Mouse (Mus musculus) lung, embryonic 16.5 days (tissue): ENCODE measurements at regions not wholly inside any gene's neighbourhood (a gene's known extent, or its start where the extent isn't known, plus 50 kb on each side); places are given as distances from the start of the nearest gene placed in this dataset.
A peak's percentile ranks its signal among the peaks of the same experiment; 100 is the strongest.

Experiments
- ATAC-seq: fragments of 200-750 bp; cut with Nextera tagmentation; 2 replicates; pipeline ENCODE4 v1.8.0; 2017; ENCODE audit warnings: low read depth, mild to moderate bottlenecking, moderate library complexity
- H3K27ac ChIP-seq: fragments of 300-500 bp; sonication (generic); 2 replicates; pipeline ENCODE4 v1.5.1; 2014; ENCODE audit warnings: mild to moderate bottlenecking, control low read depth, low read length
- H3K27me3 ChIP-seq: fragments of 300-500 bp; sonication (generic); 2 replicates; pipeline ENCODE4 v1.6.1; 2014; ENCODE audit warnings: low read depth, low read length, mixed read lengths; ENCODE audit not compliant: control insufficient read depth, insufficient read depth
- H3K36me3 ChIP-seq: fragments of 300-500 bp; sonication (generic); 2 replicates; pipeline ENCODE4 v1.6.1; 2014; ENCODE audit warnings: low read length; ENCODE audit not compliant: control insufficient read depth, insufficient read depth
- H3K4me1 ChIP-seq: fragments of 300-500 bp; sonication (generic); replicated peaks from 2 replicates; pipeline ENCODE4 v1.6.1; 2014; ENCODE audit warnings: low read length, mixed read lengths; ENCODE audit not compliant: control insufficient read depth, insufficient read depth
- H3K4me2 ChIP-seq: fragments of 300-500 bp; sonication (generic); 2 replicates; pipeline ENCODE4 v1.6.1; 2014; ENCODE audit warnings: low read depth, low read length, control low read depth
- H3K4me3 ChIP-seq: fragments of 300-500 bp; sonication (generic); 2 replicates; pipeline ENCODE4 v1.5.1; 2014; ENCODE audit warnings: mild to moderate bottlenecking, low read length, control low read depth
- H3K9ac ChIP-seq: fragments of 300-500 bp; sonication (generic); 2 replicates; pipeline ENCODE4 v1.6.1; 2014; ENCODE audit warnings: low read length, control low read depth
- H3K9me3 ChIP-seq: fragments of 300-500 bp; sonication (generic); 2 replicates; pipeline ENCODE4 v1.6.1; 2016; ENCODE audit warnings: low read length; ENCODE audit not compliant: control insufficient read depth
- WGBS: fragments of 180-500 bp; shearing (Covaris S2); extraction: QIAGEN DNeasy Blood & Tissue Kit; methylation state at CpG from one replicate; pipeline ENCODE4 v1.1.7; 2014; 5-methylcytosine and 5-hydroxymethylcytosine counted together

- no peak for ATAC-seq
- peak overlapping the region; percentile 12; the same call in 1 of the 2 replicates for H3K27ac ChIP-seq
- H3K4me1 ChIP-seq = peaks cover 6% of the 10 kb centered on the region
- no peak overlapping the region for H3K4me3 ChIP-seq
- H3K4me2 ChIP-seq = no peak overlapping the region
- no peaks in the 10 kb centered on the region for H3K27me3 ChIP-seq
- H3K36me3 ChIP-seq = no peaks in the 10 kb centered on the region
- 17% methylated on average over 2 of the region's 2 CpGs for WGBS
- no peaks in the 10 kb centered on the region for H3K9me3 ChIP-seq
- no peak overlapping the region for H3K9ac ChIP-seq
These were observed 546.7 kb upstream of the Jag1 start for GRCm38 (mm10) chr2:137663171-137663570.

- Histone ChIP-seq H3K4me1 (peaks cover 6% of the 10 kb centered on the region), H3K9ac (no peak overlapping the region), H3K4me2 (no peak overlapping the region), H3K4me3 (no peak overlapping the region), H3K36me3 (no peaks in the 10 kb centered on the region), H3K27me3 (no peaks in the 10 kb centered on the region), H3K27ac (no peak overlapping the region), H3K9me3 (no peaks in the 10 kb centered on the region)
- no peak for ATAC-seq
- 74% methylated on average over 2 of the region's 2 CpGs for WGBS
These were observed 545.8 kb upstream of the Jag1 start for GRCm38 (mm10) chr2:137662216-137662615.

GRCm38 (mm10) chr2:137660449-137660848, 544.0 kb upstream of the Jag1 start:
- Histone ChIP-seq H3K4me1 (peaks cover 6% of the 10 kb centered on the region), H3K27me3 (no peaks in the 10 kb centered on the region), H3K9me3 (no peaks in the 10 kb centered on the region), H3K27ac (no peak overlapping the region), H3K9ac (no peak overlapping the region), H3K36me3 (no peaks in the 10 kb centered on the region), H3K4me3 (no peak overlapping the region), H3K4me2 (no peak overlapping the region)
- WGBS = 85% methylated on average over 1 of the region's 1 CpGs
- no peak for ATAC-seq

GRCm38 (mm10) chr2:137654296-137654695, 537.9 kb upstream of the Jag1 start:
- H3K27me3 ChIP-seq = no peaks in the 10 kb centered on the region
- ATAC-seq = no peak
- WGBS = 73% methylated on average over 3 of the region's 3 CpGs

GRCm38 (mm10) chr2:137644160-137644559, 527.7 kb upstream of the Jag1 start:
- H3K27me3 ChIP-seq = no peaks in the 10 kb centered on the region
- H3K27ac ChIP-seq = no peak overlapping the region
- H3K4me2 ChIP-seq = no peak overlapping the region
- ATAC-seq = no peak
- H3K36me3 ChIP-seq = no peaks in the 10 kb centered on the region
- WGBS = 37% methylated on average over 2 of the region's 2 CpGs
- H3K9ac ChIP-seq = no peak overlapping the region
- no peak overlapping the region for H3K4me3 ChIP-seq
- no peaks in the 10 kb centered on the region for H3K9me3 ChIP-seq
- H3K4me1 ChIP-seq = no peaks in the 10 kb centered on the region

More at GRCm38 (mm10) chr2:137654296-137654695, 537.9 kb upstream of the Jag1 start:
- H3K36me3 ChIP-seq = no peaks in the 10 kb centered on the region
- peaks cover 7% of the 10 kb centered on the region for H3K9me3 ChIP-seq
- H3K4me1 ChIP-seq = no peaks in the 10 kb centered on the region
- H3K4me3 ChIP-seq = no peak overlapping the region
- no peak overlapping the region for H3K27ac ChIP-seq
- H3K4me2 ChIP-seq = no peak overlapping the region
- H3K9ac ChIP-seq = no peak overlapping the region

- no peak overlapping the region for H3K9ac ChIP-seq
- 48% methylated on average over 10 of the region's 10 CpGs for WGBS
- no peaks in the 10 kb centered on the region for H3K9me3 ChIP-seq
- ATAC-seq = no peak
- H3K4me2 ChIP-seq = no peak overlapping the region
- no peaks in the 10 kb centered on the region for H3K27me3 ChIP-seq
- no peaks in the 10 kb centered on the region for H3K36me3 ChIP-seq
- no peak overlapping the region for H3K27ac ChIP-seq
- H3K4me1 ChIP-seq = no peaks in the 10 kb centered on the region
- no peak overlapping the region for H3K4me3 ChIP-seq
These were observed 527.0 kb upstream of the Jag1 start for GRCm38 (mm10) chr2:137643269-137644055.

- Histone ChIP-seq H3K9ac (no peak overlapping the region), H3K36me3 (no peaks in the 10 kb centered on the region), H3K27me3 (no peaks in the 10 kb centered on the region), H3K27ac (no peak overlapping the region), H3K4me1 (peaks cover 3% of the 10 kb centered on the region; the same call in 1 of the 2 replicates), H3K4me2 (no peak overlapping the region), H3K9me3 (no peaks in the 10 kb centered on the region), H3K4me3 (no peak overlapping the region)
- 39% methylated on average over 4 of the region's 4 CpGs for WGBS
- ATAC-seq = peak; percentile 92
These were observed 518.7 kb upstream of the Jag1 start for GRCm38 (mm10) chr2:137635019-137635621.

- Histone ChIP-seq H3K36me3 (no peaks in the 10 kb centered on the region), H3K4me2 (no peak overlapping the region), H3K27ac (no peak overlapping the region), H3K4me3 (no peak overlapping the region), H3K9me3 (no peaks in the 10 kb centered on the region), H3K27me3 (no peaks in the 10 kb centered on the region), H3K9ac (no peak overlapping the region), H3K4me1 (no peaks in the 10 kb centered on the region)
- no peak for ATAC-seq
- WGBS = 48% methylated on average over 3 of the region's 3 CpGs
These were observed 500.2 kb upstream of the Jag1 start for GRCm38 (mm10) chr2:137616637-137617036.

- WGBS = 83% methylated on average over 2 of the region's 2 CpGs
- H3K36me3 ChIP-seq = no peaks in the 10 kb centered on the region
- no peak overlapping the region for H3K9ac ChIP-seq
- H3K27me3 ChIP-seq = no peaks in the 10 kb centered on the region
- H3K4me1 ChIP-seq = no peaks in the 10 kb centered on the region
- no peak overlapping the region for H3K27ac ChIP-seq
- no peak overlapping the region for H3K4me3 ChIP-seq
- no peaks in the 10 kb centered on the region for H3K9me3 ChIP-seq
- H3K4me2 ChIP-seq = no peak overlapping the region
- no peak for ATAC-seq
These were observed 497.3 kb upstream of the Jag1 start for GRCm38 (mm10) chr2:137613791-137614190.
